Mouse (Mus musculus): ENCODE results near the gene Hsbp1.
"Not testable (repeated sequence)": the region's sequence is repeated elsewhere in the genome, so short reads cannot be mapped to it uniquely, and the experiment has no call there.

DNA sequence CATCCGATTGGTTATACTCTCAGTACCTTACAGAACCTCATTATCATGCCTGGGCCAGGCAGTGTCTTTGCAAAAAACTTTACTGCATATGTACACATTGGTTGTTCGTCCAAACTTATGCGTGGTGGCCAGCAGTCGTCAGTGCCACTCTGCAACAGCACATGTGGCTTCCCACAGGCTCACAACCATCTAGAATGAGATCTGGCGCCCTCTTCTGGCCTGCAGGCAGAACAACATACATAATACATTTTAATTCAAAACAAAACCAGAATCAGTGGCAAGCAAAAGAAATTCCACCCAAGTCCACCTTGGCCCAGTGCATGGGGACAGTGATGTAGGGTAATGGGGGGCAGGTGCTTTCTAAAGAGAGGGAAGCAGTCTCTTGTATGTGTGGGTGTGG lies 12.3 kb downstream of the Hsbp1 start:
- TF ChIP-seq POLR2A (IDR thresholded peaks at IDR 0.05; ENCODE audit: extremely low read depth, insufficient read depth, low read length): not testable (repeated sequence)
- peak; percentile 50 for TF ChIP-seq CTCF (IDR thresholded peaks at IDR 0.05; ENCODE audit: low read depth, low read length)
